Mouse (Mus musculus) embryo, embryonic 11.5 days (tissue): Measurements from ENCODE around the gene Tpp2.
"Not testable (repeated sequence)": the region's sequence is repeated elsewhere in the genome, so short reads cannot be mapped to it uniquely, and the experiment has no call there.

Source experiments
- DNase-seq: peaks from one replicate; pipeline ENCODE4 v3.0.0-alpha.2; 2012; ENCODE audit warnings: low read depth, low spot score

Gene Tpp2

DNA sequence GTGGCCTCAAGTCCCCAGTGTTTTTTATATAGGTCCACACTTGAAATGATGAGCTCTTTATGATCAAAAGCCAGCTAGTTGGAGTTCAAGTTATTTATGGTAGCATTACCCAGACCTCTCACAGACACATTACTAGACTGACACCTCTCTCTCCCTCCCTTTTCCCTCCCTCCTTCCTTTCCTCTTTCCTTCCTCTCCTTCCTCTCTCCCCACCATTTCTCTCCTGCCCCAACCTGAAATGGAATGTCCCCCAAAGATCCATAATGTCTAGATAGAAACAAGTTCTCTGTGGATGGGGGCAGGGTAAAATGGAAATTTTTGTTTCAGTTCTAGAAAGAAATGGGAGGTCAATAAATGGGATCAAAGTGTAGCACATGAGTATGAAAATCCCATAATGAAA, 86.5 kb downstream of the Tpp2 start, which contains the start of gene Mettl21c:
TSS of gene Mettl21c (minus strand) at position 101 of the 400 bp plus-strand sequence.
- no peak for DNase-seq

GRCm38 (mm10) chr1:44022656-44023055, 89.2 kb downstream of the Tpp2 start:
- DNase-seq, result no peak

DNA sequence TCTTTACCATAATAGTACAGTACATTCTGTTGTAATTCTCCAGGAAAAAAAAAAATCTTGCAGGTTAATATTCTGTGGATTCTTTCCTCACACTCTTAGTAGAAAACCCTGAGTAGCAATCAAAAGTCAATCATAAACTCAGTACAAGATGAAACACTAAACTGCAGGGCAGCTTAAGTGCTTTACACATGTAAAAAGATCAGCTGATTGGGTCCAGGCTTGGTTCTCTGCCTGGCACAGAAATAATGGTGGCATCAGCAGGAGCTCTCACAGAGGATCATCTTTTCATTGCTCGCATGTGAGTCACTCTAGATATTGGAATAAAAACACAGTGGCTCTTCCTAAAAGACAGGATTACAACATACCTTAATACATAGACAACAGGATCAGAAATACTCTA, 94.2 kb downstream of the Tpp2 start:
- no peak for DNase-seq

DNA sequence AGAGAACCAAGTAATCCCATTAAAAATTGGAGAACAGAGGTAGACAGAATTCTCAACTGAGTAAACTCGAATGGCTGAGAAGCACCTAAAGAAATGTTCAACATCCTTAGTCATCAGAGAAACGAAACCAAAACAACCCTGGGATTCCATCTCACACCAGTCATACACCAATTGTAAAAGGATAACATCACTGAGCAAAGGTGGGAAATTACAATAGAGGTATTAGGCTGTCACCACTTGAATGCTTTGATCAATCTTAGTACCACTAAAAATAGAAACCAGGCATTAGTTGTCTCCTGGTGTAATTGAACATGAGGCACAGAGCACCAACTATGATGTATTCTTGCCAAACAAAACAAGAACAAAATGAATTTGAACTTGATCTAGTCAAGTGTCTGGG, 98.8 kb downstream of the Tpp2 start:
- DNase-seq, result no peak

GRCm38 (mm10) chr1:44032948-44033347, 99.5 kb downstream of the Tpp2 start:
- no peak for DNase-seq

GRCm38 (mm10) chr1:44041797-44042554, 108.5 kb downstream of the Tpp2 start:
- peak; percentile 44 for DNase-seq

DNA sequence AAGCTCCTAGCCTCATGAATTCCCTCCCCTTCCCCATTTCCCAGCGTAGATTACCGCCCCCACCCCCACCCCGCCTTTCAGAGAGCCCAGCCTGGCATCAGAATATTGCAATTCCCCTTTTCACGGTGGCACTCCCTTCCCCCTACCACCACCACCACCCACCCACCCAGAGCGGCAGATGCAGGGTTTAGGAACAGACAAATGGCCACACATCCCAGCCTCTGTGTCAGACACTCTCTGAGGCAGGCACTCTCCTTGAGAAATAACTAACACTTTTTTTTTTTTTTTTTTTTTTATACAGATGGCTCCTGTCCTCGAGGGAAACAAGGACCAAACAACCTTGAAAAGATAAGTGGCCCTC, 109.1 kb downstream of the Tpp2 start:
- DNase-seq, result no peak

GRCm38 (mm10) chr1:44045689-44046088, 112.2 kb downstream of the Tpp2 start:
- not testable (repeated sequence) for DNase-seq

GRCm38 (mm10) chr1:44046556-44046955, 113.1 kb downstream of the Tpp2 start:
- DNase-seq, result no peak
